Mouse (Mus musculus): ENCODE data around the gene Gucy2e.
A peak's percentile ranks its signal among the peaks of the same experiment; 100 is the strongest.

Gucy2e gene

DNA sequence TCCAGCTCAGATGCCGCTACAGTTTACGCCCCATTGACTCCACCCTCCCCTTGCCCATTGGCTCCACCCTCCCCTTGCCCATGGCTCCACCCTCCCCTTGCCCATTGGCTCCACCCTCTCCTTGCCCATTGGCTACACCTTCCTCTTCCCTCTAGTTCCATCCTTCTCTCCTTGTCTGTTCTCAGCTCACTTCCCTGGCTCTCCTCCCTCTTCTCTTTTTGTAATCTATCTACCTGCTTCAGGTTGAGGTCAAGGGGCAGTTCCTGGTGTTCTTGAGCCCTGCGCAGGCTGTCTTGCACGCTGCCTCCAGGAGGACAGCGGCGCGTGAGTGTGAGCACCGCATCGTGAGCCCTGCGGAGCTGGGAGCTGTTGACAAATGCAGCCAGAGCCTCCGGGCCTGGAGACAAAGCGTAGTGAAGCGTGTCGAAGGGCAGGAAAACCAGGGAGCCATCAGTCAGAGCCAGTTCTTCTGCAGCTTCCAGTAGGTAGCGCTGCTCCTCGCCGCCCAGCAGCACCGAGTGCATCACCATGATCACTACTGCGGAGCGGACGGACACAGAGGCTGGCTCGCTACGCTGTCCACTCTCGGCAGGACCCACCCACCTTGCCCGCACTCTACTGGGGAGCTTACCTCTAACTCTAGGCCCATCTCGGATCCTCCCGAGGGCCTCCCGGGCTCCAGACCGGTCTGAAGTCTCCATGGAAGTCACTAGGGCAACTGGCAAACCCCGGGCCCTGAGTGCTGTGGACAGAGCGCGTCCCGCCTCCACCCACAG is 1.4 kb downstream of the Gucy2e start:
- DNase-seq: peak; percentile 63

DNA sequence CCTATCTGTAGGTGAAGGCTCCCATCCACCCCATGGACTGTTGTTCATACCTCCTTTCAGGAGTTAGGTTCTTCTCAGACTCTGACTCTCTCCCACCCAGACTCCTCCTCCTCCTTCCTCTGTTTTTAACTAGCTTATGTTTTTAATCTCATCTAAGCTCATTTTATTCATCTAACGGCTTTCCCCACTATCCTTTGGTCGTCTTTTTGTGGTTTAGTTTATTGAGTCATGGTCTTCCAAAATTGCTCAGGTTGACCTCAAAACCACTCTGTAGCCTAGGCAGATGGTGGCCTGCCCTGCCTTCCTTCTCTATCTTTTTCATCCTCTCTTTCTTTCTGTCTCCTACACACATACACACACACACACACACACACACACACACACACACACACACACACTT is 3.7 kb downstream of the Gucy2e start:
- DNase-seq: no peak

DNA sequence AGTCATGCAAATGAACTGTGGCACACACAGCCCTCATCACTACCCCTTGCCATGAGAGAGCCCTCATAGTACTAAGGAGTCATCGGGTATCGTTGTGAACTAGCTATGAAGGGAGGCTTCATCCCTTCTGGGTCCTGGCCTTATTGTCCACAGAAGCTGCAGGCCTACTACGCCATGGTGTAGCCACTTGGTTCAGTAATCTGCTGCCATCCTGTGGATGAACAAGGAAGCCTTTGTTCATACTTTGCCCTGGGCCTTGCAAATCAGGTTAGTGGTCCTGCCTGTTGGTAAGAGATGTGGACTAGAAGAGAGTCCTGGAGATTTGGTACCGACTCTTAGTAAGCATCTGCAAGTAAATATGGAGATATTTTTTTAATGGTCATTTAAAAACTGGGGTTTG is 6.4 kb downstream of the Gucy2e start:
- DNase-seq: no peak

DNA sequence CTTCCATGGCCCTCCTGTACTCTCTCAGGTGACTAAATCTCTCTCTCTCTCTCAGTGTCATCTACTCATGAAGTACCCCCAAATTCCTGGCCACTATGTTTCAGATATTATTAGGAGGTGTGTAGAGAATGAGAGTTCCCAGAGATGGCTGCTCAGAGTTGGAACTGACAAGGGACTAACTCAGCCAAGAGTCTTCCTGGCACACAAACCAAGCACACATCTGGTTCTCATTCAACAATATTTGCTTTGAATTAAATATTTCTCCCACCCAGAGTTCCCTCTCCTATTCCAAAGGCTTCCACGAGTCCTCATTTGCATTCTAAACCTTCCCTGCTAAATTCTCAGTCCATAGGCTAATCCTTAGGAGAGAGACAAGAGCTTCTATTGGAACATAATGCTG is 11.1 kb downstream of the Gucy2e start:
- no peak for DNase-seq

DNA sequence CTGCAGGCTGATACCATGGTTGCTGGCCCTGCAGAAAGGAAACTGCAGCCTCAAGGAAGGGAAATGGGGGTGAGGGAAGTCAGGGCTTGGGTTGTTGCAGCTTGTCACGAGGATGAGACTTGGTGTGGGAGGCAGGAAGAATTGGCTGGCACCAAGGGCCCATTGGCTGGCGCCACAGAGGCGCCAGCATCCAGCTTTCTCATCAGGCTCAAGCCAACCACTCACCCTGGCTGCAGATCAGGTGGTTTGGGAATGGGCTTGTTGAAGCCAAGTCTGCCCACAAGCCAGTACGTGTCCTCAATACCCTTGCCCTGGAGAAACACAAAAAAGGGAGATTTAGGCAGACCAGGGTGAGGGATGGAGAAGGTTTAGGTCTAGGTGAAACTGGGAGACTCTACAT is 13.7 kb downstream of the Gucy2e start:
- DNase-seq: no peak

DNA sequence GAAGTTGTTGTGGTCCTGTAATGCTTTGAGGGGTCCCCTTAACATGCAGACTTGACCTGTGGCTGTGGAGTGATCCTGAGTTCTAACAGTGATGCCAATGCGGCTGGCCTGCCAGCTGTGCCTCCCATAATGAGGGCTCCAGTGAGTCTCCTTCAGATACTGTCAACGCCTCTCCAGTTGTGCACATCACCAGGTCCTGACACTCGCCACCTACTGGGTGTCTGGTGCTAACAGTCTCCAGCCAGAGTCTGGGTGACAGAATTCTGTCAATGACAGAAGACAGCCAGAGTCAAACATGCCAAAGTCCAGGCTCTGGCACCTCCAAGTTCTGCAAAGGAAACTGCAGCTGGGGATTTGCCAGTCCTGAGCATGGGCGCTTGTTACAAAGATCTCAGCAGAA is 15.8 kb downstream of the Gucy2e start:
- DNase-seq: no peak

DNA sequence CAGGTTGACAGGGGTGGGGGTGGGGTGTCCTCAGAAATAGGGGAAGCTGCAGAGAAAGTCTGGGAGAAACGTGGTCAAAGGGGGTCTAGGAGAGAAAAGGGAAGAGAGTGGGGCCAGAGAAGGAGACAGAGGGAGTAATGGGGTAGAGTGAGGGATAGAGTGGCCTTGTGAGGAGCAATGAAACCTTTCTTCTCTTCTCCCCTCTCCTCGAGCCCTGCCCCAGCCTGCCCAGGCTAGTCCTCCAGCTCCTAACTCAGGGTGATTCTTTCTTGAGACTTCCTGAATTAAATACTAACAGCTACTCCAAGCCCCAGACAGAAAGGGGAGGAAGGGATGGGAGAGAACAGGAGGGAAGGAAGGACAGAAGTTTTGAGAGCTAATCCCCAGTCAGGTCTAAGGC is 18.2 kb downstream of the Gucy2e start:
- no peak for DNase-seq

DNA sequence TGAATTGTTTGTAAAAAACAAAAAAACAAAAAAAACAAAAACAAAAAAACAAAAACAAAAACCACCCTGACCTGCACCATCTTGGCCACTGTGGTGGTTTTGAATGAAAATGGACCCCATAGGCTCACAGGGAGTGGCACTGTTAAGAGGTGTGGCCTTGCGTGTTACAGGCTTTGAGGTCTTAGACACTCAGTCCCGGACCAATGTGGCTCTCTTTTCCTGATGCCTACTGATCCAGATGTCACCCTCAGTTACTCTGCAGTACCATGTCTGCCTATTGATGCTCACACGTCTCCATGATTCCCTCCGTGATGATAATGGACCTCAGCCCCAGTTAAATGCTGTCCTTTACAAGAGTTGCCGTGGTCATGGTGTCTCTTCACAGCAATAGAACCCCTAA is 19.4 kb downstream of the Gucy2e start:
- no peak for DNase-seq

DNA sequence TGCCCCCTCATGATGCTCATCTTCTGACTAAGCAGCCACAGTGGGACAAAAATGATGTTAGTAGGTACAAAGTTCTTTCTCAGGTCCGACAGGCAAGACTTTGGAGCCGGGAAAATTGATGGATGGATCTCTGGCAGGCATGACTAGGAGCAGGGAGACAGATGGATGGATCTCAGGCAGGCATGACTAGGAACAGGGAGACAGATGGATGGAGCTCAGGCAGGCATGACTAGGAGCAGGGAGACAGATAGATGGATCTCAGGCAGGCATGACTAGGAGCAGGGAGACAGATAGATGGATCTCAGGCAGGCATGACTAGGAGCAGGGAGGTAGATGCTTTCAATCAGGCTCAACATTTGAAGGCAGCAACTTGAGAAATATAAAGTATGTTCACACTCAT is 25.4 kb downstream of the Gucy2e start:
- peak; percentile 22 for DNase-seq

DNA sequence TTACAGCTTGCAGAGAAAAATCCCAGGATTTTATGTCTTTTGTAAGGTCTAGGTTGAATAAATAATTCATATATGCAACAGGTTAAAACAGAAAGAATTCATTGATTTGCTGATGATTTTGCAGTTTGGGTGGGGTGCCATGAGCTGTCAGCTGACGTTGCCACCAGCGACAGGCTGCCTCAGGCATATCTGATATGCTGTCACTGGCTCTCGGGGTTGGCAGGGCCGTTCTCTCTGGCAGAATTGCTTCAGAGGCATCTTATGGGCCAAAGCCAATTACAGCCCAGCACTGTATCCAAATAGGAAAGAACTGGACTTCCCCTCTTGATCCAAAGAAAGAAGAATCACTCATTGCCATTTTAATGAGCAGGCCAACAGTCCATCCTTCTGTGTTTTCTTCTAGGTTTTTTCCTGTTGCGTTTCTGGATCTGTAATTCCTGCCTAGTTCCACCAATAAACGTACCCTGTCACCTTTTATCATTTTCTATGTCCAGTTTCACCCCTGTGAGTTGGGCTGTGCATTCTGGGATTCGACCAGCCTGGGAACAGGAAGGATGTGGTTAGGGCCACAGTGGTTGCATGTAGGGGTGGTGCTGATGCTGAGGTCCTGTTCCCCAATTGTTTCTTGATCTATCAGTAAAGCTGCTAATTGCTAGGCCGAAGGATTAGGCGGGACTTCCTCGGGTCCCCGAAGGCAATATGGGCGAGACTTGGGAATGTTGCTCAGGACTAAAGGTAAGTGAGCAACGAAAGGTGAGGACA is 34.2 kb downstream of the Gucy2e start:
- no peak for DNase-seq

DNA sequence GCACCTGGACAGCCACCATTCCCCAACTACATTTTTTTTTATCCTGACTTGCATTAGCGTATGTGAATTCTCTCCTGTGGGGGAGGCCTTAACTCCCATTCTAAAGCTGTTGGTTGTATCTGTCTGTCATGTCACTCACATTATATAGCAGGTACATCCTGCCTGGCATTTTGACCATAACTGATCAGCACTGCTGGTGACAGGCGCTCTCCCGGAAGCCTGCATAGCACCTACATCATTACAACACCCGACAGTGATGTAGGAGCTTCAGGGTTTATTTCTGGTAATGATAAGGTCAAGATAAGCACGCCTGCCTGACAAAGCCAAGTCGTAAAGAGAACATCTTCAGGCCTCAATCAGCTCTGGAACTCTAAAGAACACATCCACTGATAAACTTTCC is 36.6 kb downstream of the Gucy2e start:
- DNase-seq: no peak

DNA sequence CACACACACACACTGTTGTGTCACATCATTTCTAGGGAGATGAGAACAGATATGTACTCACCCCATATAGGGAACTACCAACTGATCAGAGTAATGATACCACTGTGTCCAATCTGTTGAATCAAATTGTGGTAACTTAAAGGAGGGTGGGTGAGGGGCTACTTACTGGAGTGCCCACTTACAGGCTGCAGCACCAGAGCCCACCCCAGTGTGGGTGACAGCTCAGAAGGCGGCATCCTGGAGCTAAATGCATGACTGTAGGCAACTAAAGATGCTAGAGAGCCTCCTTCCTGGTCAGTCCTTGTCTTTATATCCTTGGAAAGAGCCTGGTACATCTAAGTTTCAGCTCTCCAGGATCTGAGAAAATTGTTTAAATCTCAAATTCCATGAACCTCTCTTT is 37.6 kb downstream of the Gucy2e start:
- no peak for DNase-seq

DNA sequence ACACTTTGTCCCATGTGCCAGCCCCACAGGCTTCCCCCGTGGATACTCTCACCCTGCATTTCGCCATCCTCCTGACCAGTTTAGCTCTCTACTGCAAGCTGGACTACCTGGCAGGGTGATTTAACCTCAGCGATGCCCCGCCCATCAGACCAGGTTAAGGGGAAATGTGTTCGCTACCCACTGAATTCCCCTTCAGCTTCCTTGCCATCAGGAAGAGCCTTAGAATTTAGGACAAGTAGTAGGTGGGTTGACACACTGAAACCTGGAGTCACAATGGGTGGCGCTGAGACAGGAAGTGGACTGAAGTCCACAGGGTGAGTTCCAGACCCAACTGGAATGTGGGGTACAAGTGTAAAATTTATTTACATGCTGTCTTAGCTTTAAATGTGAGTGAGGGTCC is 39.1 kb downstream of the Gucy2e start, which contains the start of gene Alox8:
Alox8 (minus strand) TSS at position 101 of the 400 bp plus-strand sequence.
- DNase-seq: no peak

DNA sequence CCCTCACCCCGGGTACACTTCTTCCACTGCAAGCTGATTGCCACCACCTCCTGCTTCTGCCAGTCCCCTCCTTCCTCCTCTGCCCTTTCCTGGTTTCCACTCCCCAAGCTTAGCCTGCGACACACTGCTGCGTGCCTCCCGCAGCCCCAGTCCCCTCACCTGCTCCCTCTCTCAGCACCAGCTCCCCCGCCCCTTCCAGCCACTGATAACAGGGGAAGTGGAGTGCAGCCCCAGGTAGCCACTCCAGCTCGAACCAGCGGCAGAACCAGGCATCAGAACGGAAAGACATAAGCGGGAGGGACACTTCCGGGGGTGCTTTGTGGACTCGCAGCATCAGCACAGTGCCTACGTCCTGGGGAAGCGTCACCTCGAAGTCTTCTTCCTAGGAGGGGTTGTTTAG is 39.6 kb downstream of the Gucy2e start:
- no peak for DNase-seq

DNA sequence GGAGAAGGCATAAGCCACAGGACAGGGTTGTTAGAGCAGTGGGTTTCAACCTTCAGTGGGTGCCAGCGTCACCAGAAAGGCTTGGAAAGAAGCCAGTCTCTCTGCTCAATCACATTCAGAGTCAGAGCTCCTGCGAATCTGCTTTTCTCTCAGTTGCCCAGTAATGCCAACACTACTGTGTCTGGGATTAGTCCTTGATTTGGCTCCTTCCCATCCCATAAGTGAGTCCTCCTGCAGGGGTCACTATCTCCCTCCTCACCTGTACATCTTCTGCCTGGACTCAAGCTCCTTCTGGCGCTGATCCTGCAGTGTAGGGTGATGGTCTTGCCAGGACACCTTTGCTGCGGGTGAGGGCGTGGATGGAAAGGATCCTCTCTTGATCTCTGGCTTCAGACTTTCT is 40.1 kb downstream of the Gucy2e start:
- DNase-seq: no peak

DNA sequence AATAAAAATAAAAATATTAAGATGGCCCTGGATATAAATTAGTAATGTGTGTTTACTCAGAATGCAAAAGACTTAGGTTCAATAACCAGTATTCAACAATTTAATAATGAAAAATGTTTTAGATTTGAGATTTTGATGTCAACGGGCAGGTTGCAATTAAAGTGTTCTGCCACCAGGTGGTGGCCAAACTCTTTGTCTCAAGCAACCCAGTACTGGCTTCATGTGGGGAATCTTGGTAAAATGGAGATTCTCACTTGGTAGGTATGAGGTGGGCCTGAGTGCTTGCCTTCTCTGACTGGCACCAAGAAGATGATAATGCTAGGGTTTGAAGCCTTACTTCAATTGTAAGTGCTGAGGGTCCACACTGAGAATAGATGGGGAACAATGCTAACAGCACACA is 44.0 kb downstream of the Gucy2e start:
- DNase-seq: no peak

DNA sequence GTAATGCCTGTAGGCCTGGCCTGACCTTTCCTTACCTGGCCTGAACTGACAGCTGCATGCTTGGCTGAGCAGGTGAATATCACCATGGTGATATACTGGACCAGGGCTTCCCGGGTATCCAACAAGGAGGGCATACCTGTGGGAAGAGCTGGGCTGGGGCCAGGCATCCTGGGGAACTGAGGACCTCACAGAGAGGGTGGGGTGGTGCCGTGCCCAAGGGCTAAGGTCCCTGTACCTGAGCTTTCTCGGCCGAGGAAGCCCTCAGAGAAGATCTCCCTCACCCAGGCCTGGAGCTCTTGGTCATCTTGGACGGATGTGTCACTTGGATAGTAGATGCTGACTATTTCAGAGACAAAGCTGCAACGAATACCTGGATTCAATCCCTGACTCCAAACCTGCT is 50.9 kb downstream of the Gucy2e start:
- DNase-seq: no peak

DNA sequence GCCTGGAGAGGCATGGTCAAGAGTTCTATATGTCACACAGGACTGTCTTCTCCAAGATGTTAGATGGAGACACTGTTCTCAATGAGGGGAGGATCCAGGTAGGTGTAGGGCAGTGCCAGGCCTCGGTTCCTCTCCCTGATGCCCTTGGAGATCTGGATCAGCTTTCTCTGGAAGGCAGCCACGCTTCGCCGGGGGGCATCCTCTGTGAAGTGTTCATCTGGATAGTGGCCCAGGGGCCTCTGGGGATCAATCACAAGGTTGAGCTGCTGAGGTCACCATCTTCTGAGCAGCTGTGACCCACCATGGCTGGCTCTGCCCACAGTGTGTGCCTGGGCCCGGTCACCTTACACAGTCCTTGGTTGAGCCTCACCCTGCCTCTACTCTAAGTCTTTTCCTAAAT is 51.8 kb downstream of the Gucy2e start:
- DNase-seq: no peak

DNA sequence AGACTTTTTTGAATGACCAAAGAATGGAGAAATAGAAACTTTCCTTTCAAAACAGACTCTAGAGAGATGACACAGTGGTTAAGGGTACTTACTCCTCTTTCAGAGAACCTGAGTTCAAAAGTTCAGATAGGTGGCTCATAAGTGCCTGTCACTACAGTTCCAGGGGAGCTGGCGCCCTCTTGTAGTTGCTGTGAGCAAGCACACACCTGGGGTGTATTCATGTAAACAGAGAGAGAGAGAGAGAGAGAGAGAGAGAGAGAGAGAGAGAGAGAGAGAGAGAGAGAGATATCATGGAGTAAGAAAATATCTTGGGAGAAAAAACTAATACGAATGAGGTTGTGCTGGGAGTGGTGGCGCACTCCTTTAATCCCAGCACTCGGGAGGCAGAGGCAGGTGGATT is 56.7 kb downstream of the Gucy2e start:
- DNase-seq: no peak

DNA sequence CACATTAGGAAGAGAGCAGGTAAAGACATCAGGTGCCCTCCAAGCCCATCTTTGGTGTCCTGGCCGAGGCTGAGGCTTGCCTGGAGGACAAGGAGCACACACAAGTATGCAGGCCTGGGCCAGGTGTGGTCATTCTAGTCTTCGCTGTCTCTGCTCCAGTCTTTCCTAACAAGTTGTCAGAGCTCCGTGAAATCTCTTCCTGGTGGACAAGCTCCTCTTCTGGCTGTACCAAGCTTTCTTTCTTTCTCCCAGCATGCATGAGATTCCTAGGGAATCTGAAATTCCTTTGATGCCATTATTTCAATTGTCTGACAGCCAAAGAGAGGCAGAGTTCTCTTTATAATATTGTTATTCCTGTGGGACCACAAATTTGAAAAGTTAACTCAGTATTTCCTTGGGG is 57.3 kb downstream of the Gucy2e start:
- DNase-seq: no peak

DNA sequence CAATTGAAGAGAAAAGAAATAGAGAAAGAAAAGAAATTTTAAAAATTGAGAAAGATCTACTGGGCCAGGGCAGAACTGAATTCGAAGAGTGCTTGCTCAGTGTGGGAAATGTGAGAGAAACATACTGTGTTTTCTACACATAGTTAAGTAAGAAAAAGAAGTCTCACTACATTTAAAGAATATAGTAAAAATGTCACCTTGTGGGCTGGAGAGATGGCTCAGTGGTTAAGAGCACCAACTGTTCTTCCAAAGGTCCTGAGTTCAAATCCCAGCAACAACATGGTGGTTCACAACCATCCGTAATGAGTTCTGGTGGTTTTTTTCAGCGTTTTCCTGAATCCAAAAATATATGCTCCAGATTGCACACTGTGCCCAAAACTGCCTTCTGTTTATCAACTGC is 58.3 kb downstream of the Gucy2e start:
- no peak for DNase-seq

DNA sequence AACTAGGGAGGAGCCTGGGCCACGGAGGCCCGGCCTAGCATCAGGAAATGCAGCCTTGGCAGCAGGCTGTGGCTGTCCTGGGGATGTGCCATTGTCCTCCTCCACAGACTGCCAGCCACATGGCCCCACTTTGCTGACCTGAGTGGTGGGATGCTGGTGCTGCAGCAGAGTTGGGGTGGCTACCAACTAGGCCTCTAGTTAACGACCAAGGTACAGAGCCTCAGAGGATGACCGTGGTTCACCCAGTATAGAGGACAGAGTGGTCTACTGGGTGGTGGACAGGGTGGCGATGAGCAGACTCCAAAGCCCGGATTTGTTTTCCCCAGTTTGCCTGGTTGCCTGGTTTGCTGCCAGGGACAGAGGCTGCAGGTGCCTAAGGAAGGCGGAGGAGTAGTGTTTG is 62.1 kb downstream of the Gucy2e start:
- no peak for DNase-seq

DNA sequence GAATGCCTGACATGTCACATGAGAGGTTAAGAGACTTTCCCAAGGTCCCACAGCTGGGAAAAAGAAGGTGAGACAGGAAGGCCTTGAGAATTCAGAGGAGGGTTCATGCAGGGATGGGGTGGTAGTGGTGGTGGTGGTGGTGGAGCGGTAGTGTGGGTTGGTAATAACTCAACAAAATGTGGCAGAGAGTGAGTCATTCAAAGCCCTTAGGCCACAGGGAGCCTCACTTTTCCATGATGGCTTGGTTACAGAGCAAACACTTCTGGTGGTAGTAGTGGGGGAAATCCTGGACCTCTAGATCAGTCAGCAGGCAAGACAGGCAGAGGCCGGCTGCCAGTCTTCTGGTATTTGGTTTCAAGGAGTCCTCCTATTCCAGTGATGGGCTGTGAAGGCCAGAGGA is 64.2 kb downstream of the Gucy2e start:
- no peak for DNase-seq

DNA sequence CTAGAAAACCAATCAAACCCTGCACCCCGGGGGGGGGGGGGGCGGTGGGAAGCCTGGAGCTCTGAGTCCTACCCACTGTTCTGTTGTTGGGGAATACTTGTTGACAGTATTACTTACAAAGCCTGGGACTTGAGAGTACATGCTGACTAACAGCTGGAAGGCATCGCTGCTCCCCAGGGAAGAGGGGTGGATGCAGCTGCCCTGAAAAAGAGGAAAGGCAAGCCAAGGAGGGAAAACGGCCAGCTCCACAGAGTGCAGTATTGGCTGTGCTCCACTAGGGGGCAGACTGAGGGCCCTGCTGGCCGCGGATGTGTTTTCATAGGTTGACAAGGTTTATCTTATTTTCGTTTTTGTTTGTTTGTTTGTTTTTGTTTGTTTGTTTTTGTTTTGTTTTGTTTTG is 65.2 kb downstream of the Gucy2e start:
- peak; percentile 38 for DNase-seq

DNA sequence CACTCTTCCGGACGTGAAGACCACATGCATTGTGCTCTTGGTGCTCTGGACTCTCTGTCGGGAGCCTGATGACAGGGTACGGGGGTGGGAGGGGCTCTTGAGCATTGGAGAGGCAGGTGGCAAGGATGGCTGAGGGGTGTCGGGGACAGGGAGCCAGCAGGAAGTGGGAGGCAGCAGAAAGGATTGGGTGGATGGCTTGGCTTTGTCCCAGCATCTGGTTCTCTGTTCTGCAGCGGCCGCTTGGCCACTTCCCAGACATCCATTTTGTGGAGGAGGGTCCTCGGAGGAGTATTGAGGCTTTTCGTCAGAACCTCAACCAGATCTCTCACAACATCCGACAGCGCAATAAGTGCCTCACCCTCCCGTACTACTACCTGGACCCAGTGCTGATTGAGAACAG is 67.5 kb downstream of the Gucy2e start:
- DNase-seq: peak; percentile 40
